Mouse (Mus musculus): ENCODE data around the gene Shld1. TPM values are rescaled to one million over a fixed set of nuclear protein-coding genes. Genes with fewer than 3 reads are reported as not detected.

The Shld1 gene
- total RNA-seq, 2 experiments from 2014 or later = 3.1 to 3.2 TPM

DNA sequence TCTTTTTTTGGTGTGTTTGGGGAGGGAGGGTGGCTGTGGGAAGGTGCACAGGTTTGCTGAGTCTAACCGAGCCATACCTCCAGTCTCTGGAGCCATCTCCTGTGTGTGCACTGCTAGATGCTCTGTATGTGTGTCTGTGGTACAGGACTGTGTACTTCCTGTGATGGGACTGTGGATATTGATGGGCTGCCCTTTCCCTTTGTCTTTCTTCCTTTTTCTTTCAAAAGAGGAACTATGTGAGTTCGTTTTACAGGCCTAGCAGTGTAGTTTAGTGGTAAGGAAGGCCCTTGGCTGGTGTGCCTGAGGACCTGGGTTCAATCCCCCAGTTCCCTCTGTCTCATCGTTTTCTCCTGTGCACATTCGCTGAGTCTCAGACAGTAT is 2.4 kb downstream of the Shld1 start:
- intact Hi-C loops (cut with DNase I; ENCODE audit: low total_unique reads) = no loop called here
- DNase-seq = no peak

DNA sequence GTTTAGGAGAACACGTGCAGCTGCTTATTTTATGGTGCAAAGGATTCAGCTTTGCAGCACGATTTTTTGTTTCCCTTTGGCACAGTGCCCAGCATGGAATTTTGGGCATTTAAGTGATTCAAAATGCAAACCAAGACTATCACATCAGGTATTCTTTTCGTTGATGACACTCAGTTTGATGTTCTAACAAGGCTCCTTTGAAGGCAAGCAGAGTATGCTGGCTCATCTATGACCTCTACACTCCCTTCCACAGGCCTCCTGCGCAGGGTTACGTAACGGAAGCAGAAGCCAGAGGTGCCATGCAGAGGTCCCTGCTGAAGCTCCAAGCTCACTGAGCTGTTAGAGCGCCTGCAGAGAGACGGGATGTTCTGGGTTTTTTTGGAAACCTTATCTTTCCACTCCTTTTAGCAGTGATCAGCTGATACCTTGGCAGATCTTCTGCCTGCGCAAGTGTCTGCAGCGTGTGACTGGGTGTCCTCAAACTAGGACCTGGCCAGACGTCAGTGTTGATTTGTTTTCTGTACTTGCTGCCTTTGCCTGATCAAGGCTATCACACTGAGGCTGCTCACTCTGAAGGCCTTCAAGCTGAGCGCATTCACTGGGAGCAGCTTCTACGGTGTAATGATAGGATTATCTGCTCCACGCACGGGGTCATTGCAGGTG is 3.0 kb downstream of the Shld1 start:
- intact Hi-C loops (cut with DNase I; ENCODE audit: low total_unique reads) = no loop called here
- DNase-seq = no peak

- no peak for DNase-seq
- intact Hi-C loops (cut with DNase I; ENCODE audit: low total_unique reads) = no loop called here
These were observed 5.0 kb downstream of the Shld1 start for GRCm38 (mm10) chr2:132691731-132692130.

GRCm38 (mm10) chr2:132692320-132692719 is 5.6 kb downstream of the Shld1 start:
- intact Hi-C loops (cut with DNase I; ENCODE audit: low total_unique reads) = no loop called here

DNA sequence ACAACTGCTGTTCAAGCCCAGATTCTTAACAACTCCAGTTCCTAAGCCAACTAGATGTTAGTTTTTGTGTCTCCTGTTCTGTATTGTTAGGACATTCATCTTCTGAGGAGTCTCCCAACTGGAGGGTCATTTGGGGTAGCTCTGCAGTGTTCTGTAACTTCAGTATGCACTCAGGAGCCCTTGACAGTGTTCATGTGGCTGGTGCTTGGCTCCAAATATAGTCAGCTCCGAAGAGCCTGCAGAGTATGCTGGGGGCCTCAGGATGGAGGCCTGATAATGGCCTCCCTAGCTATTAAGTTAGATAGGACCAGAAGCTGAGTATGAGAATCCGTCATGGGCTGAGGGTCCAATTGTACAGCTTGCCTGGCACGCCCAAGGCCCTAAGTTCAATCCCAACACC is 7.2 kb downstream of the Shld1 start:
- no peak for DNase-seq

More at GRCm38 (mm10) chr2:132692320-132692719, 5.6 kb downstream of the Shld1 start:
- DNase-seq = no peak

DNA sequence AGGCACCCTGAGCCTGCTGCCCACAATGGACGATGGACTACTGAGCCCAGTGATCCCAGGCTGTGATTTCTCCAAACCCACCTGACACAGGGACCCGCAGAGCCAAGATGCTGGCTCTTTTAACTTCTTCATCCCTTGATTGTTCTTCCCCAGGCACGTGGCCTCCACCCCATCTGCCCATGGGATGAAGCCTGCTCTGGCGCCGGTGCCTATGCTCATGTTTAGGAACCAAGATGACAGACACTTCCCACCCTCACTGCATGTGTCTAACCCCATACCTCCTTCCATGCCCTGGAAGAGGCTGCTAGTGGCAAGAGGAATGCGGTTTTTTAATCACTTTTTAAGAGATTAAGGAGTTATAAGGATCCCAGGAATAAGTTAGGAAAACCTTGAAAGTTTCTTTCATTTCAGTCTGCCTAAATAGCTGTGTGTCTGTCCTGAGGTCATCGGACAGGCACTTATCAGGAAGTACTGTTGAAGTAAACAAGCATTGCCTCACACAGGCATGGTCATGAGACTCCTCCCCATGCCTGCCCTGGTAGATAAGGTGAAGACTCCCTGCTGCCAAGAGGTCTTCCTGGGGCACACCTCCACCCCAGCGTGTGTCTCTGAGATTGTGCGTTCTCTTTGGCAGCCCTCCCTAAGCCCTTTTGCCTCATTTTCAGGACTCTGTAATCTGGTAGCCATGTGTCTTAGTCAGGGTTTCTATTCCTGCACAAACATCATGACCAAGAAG is 8.8 kb downstream of the Shld1 start:
- DNase-seq = no peak
- intact Hi-C loops (cut with DNase I; ENCODE audit: low total_unique reads) = no loop called here

More for the DNA sequence above, 7.2 kb downstream of the Shld1 start:
- intact Hi-C loops (cut with DNase I; ENCODE audit: low total_unique reads) = no loop called here

DNA sequence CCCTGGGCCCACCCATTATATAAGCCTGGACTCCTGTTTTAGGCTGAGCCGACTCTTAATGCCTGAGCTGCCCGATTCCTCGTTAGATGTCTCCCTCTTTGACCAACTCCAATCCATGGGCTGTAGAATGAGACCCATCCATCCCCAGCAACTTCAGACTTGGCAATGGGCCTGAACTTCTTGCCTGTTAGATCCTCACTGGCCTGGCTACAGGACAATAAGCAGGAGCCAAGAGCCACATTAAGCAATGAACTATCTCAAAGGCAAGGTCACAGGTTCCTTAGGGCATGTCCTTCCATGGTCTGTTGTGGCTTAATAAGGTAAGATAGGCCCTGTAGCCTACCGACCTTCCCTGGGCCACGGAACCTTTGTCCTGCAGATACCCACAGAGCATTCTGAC is 9.8 kb downstream of the Shld1 start:
- no peak for DNase-seq
- intact Hi-C loops (cut with DNase I; ENCODE audit: low total_unique reads) = no loop called here

GRCm38 (mm10) chr2:132697256-132697655 is 10.5 kb downstream of the Shld1 start:
- intact Hi-C loops (cut with DNase I; ENCODE audit: low total_unique reads) = no loop called here
- DNase-seq = no peak

DNA sequence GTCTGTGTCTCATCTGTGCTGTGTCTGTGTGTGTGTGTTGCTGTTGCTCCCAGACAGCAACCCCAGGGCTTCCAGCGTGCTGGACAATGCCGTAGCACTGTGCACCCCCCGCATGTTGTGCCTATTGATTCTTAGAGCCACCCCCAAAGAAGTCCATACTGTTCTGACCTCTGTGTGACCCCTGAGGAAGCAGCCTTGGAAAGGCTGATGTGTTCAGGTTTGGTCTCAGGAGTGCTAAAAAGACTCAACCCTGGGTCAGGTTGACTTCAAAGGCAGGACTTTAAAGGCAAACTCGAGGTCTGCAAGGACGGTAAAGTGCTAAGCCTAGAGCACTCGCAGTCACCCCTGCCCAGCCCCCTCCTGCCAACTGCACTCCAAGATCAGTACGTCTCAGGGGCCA is 11.0 kb downstream of the Shld1 start:
- intact Hi-C loops (cut with DNase I; ENCODE audit: low total_unique reads) = no loop called here
- DNase-seq = no peak

DNA sequence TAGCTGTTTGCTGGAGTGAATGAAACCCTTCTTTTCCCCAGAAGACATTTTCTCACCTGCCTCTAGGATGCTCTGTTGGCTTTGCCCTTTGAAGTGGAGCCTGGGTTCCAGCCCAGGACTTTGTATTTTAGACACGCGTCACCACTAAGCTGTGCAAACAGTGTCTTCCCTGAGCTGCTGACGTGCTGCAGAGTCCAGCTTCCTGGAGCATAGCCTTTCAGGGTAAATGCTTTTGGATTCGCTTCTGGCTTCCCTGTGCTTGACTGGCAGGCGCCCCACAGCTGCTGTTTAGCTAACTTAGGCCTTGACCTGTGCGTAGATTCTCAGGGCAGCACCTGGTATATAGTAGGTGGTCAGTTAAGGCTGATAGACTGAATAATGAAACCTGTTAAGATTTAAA is 11.7 kb downstream of the Shld1 start:
- no peak for DNase-seq
- intact Hi-C loops (cut with DNase I; ENCODE audit: low total_unique reads) = no loop called here

DNA sequence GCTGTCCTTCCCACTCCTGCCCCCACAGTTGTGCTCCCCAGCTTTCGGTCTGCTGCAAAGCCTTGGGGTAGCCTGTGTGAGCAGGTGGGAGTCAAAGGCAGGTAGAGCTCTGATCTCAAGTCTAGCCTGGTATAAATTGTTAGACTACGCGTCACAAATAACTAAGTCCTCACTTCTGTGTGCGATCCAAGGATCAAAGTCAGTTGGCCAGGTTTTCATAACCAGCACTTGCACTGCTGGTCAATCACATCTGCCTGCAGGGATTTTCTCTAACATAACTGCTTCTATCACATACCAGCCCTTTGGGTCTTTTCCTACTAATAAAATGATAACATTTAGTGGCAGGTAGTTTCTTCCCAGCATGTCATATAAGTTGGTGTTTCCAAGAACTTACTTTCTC is 14.2 kb downstream of the Shld1 start:
- intact Hi-C loops (cut with DNase I; ENCODE audit: low total_unique reads) = loop anchor here (5.0 to 10.0 kb wide), 2 partner anchors 126 to 184 kb away; no protein-coding TSS in a partner anchor
- DNase-seq = no peak

GRCm38 (mm10) chr2:132701451-132701886 is 14.7 kb downstream of the Shld1 start:
- intact Hi-C loops (cut with DNase I; ENCODE audit: low total_unique reads) = loop anchor here (5.0 to 10.0 kb wide), 2 partner anchors 127 to 184 kb away; no protein-coding TSS in a partner anchor
- DNase-seq = peak; percentile 60

GRCm38 (mm10) chr2:132705251-132705992 is 18.7 kb downstream of the Shld1 start:
- no peak for DNase-seq
- intact Hi-C loops (cut with DNase I; ENCODE audit: low total_unique reads) = loop anchor here (10.0 kb wide), 1 partner anchor 131 kb away; no protein-coding TSS in a partner anchor

DNA sequence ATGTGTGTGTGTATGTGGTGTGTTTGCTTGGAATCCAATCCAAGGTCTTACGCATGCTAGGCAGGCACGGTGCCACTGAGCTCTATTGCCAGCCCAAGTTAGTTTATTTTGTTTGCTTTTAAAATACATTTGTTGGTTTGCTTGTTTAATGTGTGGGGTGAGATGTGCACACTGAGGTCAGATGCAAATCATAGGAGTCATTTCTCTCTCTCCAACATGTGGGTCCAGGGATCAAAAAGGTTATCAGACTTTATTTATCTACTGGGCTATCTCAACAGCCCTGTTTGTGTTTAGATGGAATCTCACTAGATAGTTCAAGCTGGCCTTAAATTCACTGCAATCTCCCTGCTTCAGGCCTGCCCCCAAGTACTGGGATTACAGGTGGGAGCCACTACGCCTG is 19.6 kb downstream of the Shld1 start:
- intact Hi-C loops (cut with DNase I; ENCODE audit: low total_unique reads) = loop anchor here (10.0 kb wide), 1 partner anchor 132 kb away; no protein-coding TSS in a partner anchor
- DNase-seq = no peak

DNA sequence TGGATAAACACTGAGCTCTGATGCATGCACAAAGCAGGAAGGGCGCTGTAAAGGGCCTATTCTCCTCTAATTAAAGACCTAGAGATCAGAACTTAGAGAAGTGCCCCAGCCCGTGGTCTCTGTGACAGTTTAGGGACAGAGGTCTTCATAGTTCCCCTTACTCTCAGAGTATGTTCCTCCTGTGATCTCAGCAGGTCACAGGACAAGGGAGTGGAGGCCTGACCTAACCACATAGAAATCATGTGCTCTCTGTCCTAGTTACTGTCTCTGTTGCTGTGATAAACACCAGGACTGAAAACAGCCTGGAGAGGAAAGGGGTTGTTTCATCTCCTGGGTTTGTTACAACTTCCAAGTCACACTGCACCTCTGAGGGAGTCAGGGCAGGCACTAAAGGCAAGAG is 23.8 kb downstream of the Shld1 start:
- no peak for DNase-seq
- intact Hi-C loops (cut with DNase I; ENCODE audit: low total_unique reads) = no loop called here

DNA sequence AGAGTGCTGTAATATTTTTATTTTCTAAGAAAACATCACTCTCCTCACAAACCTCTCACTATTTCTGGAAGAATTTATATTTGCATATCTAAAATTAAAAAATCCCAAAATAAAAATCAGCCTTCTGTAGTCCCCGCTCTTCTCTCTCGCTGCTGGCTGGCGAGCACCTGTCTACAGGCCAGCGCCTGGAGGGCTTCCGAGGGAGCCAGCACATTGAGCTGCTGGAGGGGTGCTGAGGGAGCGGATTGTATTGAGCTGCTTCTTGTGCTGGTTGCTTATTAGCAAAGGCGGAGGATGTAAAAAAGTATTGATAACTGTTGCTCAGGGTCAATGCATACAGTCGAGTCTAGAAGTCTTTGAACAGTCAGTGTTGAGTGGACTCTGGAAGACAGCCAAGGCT is 25.3 kb downstream of the Shld1 start:
- intact Hi-C loops (cut with DNase I; ENCODE audit: low total_unique reads) = no loop called here
- DNase-seq = no peak

GRCm38 (mm10) chr2:132714522-132714921 is 27.8 kb downstream of the Shld1 start:
- no peak for DNase-seq
- intact Hi-C loops (cut with DNase I; ENCODE audit: low total_unique reads) = no loop called here

DNA sequence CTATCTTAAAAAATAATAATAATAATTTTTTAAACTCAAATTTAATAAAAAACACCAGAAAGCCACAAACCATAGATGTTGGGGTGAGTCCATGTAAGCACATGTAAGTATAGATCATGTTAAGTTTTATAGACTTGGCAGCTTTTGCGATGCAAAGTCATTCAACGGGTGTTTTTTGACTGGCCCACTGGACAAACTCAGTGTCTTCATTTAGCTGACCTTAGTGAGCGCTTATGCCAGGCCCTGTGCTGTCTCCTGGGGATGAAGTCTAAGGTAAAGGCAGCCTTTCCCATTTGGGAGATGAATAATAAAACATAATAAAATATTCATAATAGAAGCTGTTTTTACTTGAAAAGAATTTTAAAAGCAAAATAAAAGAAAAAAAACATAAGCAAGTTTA is 28.2 kb downstream of the Shld1 start:
- DNase-seq = no peak
- intact Hi-C loops (cut with DNase I; ENCODE audit: low total_unique reads) = loop anchor here (5.0 kb wide), 1 partner anchor 198 kb away; no protein-coding TSS in a partner anchor

DNA sequence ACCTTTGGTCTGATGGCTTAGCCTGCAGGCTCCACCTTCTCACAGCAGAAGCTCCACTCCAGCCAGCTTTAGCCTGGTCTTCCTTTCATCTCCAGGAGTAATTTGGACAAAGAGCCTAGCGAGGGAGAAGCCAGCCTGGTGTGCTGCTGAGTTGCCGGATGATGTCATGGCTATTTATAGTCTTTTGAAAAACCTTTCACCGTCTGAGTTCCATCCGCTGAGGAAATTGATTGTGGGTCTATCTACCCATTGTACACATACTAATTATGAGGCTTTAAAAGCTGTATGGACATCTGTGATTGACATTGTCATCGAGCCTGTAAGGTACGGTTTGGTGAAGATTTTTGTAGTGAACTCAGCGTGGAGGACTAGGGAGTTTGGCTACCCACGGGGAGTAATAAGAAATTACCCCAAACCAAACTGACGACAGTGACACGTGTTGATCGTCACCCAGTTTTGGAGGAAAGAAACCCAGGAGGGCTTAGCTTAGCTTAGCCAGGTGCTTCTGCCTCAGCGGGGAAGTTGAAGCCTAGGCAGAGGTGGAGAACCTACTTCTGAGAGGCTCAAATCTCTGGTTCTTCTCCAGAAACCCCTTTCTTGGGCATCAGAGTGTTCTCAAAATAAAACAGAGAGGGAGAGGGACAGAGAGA is 28.8 kb downstream of the Shld1 start:
- DNase-seq = no peak
- intact Hi-C loops (cut with DNase I; ENCODE audit: low total_unique reads) = loop anchor here (5.0 kb wide), 1 partner anchor 198 kb away; no protein-coding TSS in a partner anchor

GRCm38 (mm10) chr2:132716154-132716553 is 29.4 kb downstream of the Shld1 start:
- intact Hi-C loops (cut with DNase I; ENCODE audit: low total_unique reads) = loop anchor here (5.0 kb wide), 1 partner anchor 199 kb away; no protein-coding TSS in a partner anchor
- peak; percentile 46 for DNase-seq
